Mouse (Mus musculus) lung, adult 2 months (tissue): ENCODE measurements at regions not wholly inside any gene's neighbourhood (a gene's known extent, or its start where the extent isn't known, plus 50 kb on each side); places are given as distances from the start of the nearest gene placed in this dataset.

ENCODE experiments used
- CTCF ChIP-seq: fragments of 200-500 bp; IDR thresholded peaks from 2 replicates; pipeline ENCODE4 v1.5.1; 2011; ENCODE audit warnings: mild to moderate bottlenecking, low read length, control low read depth; ENCODE audit not compliant: insufficient read depth
- POLR2A ChIP-seq: fragments of 200-500 bp; IDR thresholded peaks from 2 replicates; pipeline ENCODE4 v1.6.1; 2011; ENCODE audit warnings: low read depth, mild to moderate bottlenecking, control low read depth, low read length, borderline replicate concordance; ENCODE audit errors: extremely low read depth

GRCm38 (mm10) chr10:118781811-118782232, 88.2 kb downstream of the Dyrk2 start:
- TF ChIP-seq CTCF, result no peak
- no peak for TF ChIP-seq POLR2A
